Mouse (Mus musculus) layer of hippocampus, postnatal 10 days (tissue): Measurements from ENCODE around the gene Atg4c. TPM values are rescaled to one million over a fixed set of nuclear protein-coding genes. Genes with fewer than 3 reads are reported as not detected.

Experiments used
- DNase-seq, 2 experiments: peaks; one replicate each; pipeline ENCODE4 v3.0.0; 2021; ENCODE audit warnings: low spot score in 2 of 2
- long read RNA-seq: library from polyadenylated mRNA; stranded (forward); transcript quantifications from one replicate; pipeline ENCODE4 v2.0.0, GENCODE M21; 2023
- total RNA-seq, 2 experiments: library from RNA; stranded (reverse); gene quantifications; 2 replicates each; pipeline ENCODE4 v1.2.3; 2021

Atg4c gene
- 10 to 100 TPM; 28.2 to 28.3 TPM for total RNA-seq
- long read RNA-seq, transcript Atg4c-203 (11 exons, 2,792 nt) = minor isoform, 8 of 33 reads
- long read RNA-seq, transcript Atg4c-201 (11 exons, 3,178 nt) = major isoform, 15 of 33 reads
- long read RNA-seq, partial matches to known transcripts = 0 of 33 reads
- long read RNA-seq, other reads (novel, unspliced or antisense) = 10 of 33 reads

DNA sequence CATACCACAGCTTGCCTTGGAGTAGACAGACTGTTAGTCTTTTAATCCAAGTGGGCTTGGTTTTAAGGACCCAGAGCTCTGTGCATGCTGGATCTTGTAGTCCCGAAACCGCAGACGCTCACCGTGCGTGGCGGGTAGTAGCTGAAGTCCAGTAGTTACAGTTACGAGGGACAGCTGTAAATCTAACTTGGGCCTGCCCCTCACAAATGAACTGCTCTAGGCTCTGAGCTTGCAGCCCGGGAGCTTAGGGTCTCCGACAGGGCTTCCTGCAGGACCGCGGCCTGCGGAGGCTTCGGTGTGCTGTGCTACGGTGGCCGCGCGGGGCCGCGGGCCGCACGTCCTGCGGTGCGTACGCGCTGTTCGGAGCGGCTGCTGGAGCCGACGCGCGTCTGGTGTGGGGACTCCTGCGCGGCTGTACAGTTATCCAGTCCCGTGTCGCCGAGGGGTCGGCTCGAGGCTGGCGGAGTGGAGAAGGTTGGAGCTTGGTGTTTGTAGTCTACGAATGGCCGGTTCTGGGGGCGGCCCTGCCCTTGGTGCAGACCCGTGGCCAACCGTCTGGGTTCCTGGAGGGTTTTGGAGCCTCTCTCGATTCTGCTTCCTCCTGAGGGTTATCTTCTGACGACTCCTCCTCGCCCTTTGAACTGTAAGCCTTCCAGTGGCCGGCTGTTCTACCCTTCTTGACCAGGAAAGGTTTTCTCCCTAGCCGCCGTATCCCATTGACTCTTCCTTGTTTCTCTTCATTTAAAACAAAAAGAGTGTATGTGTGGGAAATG, at the start of gene Atg4c:
Atg4c (plus strand) TSS at position 125 of the 773 bp plus-strand sequence.
- DNase-seq = peak; percentile 85 to 89

DNA sequence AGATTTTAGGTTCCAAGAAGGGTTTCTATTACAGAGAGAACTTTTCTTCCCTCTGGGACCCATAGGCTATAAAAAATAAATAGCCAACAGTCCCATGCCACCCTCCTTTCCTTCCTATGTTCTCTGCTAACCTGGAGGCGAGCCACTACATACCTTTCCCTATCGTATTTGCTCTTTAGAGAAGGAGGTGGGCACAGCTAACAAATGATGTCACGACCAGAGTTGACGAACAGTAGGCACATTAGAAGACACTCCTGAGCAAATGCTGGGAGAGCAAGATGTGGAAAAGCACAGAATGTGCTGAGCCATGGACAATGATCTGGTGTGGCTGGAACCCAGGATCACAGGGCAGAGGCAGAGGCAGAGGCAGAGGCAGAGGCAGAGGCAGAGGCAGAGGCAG, 42.3 kb upstream of the Atg4c start:
- DNase-seq = no peak

DNA sequence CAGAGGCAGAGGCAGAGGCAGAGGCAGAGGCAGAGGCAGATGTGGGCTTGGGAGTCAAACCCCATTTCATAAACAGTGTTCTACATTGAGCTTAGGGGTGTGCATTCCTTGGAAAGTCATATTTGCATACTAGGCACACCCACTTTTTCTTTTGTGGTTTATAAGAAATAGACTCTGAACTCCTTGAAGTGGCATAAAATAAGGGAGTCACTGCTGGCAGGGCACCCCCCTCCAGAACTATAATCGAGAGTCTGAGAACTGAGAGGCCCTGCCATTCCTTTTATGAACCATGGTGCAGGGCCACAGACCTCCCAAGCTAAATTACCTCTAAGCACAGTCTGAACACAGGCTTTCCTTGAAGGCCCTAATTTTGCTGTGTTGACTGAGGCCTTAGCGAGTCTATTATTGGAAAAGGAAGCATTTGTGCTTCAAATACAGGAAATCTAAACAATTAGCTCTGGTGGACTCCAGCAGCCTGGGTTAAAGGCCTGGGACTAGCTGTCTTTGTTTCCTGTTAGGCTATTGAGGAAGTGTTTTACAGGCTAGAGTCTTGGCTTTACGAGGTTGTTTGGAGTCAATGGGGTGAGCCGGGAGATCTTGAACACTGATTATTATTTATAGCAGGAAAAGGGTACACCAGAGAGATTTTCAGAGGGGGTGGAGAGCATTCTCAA, 41.7 kb upstream of the Atg4c start:
- DNase-seq = no peak

DNA sequence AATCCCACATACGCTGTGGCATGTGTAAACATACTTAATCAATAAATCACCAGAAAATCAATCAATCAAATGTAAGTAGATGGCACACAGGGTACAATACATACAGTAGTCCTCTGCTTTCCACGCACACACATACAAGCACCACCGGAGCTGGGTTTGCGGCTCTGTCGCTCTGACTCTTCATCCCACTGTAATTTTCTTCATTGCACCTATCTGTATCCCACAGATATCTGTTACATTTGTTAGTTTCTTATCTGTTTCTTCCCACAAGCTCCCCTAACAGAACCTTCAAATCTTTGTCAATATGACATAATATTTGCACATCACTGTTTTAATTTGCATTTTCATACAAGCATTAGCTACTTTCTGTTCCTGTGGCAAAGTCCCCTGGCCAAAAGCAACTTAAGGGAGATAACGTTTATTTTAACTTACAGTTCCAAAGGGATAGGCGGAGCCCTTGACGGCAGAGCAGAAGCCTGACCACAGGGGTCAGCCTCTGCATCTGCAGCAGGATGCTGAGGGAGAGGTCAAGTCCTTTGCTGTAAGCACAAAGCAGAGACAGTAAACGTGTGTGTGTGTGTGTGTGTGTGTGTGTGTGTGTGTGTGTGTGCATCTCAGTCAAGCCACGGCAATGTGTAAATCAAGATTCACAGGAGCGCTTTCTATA, 37.0 kb upstream of the Atg4c start:
- DNase-seq = no peak

DNA sequence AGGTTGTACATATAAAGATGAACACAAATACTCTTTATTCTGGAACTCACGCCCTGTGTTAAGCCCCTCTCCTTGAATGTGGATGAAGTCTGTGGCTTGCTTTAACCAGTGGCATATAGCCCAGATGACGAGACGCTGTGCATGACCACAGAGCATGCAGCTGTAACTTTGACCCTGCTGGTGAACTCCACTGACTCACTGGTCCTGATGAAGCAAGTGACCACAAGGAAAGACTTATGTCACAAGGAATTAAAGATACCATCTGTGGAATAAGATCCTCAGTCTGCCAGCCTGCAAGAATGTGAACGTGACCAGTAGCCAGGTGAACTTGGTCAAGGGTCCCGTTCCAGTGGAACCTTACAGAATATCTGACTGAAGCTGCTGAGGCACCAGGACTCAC, 35.2 kb upstream of the Atg4c start:
- DNase-seq = no peak

DNA sequence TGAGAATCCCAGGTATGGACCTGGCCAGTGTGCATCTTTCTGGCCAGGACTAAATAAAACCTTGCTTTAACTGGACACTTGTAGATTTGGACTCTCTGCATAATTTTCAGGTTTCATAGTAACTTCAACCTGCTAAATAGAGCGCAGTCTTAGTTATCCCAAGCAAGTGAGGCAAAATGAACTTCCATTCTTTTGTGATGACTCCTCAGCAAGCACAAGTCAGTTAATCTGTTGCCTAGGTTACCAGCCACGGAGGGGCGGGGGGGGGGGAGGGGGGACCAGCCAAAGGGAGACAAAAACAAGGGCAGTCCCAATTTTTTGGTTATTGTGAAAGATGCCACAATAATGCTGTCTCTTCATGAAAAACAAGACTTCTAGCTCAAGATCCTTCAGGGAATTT, 33.3 kb upstream of the Atg4c start:
- DNase-seq = no peak

DNA sequence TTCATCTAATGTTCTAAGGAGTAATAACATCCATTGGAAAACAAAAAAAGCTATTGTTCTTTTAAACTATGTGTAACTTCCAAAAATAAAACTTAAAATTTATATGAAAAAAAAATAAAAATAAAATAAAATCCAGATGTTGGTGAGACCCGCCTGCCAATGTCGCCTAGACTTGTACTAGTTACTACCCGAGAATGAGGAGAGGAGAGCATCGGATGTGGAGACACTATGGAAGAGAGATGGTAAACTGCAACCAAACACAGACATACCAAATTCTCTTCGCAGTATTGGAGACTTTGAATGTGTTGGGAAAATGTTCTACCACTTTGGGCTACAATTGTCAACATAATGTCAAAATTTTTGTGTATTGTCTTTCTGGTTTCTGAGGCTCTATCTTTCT, 32.8 kb upstream of the Atg4c start:
- no peak for DNase-seq

DNA sequence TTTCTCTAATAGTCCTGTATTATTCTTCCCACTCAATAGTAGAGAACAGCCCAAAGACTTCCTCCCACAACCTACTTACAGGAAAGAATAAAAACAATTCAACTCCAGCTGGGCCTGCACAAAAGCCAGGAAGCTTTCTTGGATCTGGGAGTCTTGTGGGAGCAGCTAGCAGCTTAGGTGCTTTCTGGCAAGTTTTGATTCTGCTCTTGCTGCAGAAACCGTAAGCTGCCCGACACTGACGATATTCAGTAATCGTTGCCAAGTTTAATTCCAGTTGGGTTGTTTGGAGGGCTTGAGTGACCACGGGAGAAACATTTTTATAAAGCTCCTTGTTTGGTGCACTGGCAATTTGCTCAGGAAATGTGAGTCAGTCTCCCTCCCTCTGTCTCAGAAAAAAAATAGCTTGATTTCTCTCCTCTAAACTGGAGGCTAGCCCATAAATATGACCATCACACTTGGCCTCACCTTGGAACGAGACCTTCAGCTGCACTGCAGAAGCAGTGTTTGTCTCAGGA, 32.2 kb upstream of the Atg4c start:
- no peak for DNase-seq

DNA sequence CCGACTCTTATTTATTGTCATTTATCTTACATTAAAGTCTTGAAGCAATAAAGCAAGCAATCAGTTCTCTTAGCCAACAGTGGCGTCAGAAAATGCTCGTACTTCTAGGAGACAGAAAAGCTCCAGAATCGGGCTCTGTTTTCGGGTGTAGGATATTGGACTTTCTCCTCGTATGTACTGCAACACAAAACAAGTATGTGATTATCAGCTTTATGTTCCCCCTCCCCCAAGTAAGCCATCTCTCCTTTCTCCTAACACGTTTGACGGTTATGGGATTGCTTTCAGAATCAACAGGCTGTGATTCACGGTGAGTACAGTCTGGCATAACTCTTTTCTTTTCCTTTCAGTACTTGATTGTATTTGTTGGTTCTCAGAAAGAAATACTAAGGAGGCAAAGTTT, 30.7 kb upstream of the Atg4c start:
- DNase-seq = no peak

DNA sequence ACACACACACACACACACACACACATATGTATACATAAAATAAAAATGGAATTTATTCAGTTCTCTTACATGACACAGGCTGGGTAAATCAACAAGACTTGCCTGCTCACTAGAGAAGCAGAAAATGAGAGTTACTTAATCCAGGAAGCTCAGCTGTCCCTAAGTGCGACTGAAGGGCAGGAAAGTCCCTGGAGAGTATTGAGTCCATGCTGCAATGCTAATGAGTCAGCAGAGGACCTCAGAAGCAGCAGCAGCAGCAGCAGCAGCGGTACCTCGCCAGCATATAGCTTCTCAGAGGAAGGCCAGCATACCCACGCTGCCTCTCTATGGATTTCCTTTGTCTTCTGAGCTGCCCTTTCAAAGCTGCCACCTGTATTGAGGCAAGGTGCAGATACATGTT, 30.2 kb upstream of the Atg4c start:
- DNase-seq = no peak

DNA sequence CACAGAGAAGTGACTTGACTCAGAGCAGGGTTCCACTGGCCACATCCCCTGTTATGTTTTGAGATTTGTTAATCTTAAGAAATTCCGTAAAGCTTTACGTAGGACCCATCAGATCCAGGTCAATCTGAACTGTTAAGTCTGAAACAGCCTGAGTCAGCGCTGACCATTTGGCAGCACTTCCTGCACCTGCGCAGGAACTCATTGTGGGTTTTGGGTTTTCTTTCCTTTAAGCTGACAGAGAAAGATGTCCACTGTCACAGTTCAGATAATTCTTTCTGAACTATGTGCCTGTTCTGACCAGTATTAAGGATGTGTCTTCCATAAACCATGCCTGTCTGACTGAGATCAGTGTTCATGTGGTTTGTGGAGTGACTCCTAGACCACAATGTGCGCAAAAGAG, 24.9 kb upstream of the Atg4c start:
- DNase-seq = no peak

DNA sequence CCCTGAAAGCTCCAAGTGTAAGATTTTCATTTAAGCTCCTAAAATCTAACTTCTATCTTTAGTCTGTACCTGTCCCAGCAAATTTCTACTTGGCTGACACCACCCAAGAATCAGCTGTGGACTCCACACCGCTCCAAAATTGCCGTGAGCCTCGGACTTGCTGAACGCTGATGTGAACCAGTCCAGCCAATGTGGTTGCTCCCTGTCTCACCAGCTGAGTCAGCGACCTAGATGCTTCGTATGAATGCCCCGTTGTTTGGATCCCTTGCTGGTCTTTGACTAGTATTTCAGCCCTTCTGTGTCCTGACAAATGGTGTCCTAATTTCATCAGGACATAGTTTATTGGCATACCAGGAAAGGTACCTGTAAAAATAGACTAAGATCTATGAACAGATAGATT, 19.5 kb upstream of the Atg4c start:
- no peak for DNase-seq

DNA sequence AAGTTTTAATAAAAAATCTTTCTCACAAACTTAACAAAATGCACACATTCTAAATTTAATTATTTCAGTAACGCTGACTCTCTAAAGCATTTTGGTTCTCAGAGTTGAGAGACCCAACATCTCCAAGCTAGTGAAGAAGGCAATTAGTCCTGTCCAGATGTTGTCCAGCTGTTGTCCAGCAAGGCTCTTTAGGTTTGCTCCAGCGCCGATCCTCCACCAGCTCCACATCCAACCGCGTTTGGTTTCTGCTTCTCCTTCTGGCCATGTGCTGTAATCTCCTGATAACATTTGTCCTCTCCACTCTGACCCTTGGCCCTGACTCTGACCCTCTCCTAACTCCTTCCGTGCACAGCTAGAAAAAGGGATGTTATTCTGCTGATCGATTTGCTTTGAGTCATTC, 16.9 kb upstream of the Atg4c start:
- no peak for DNase-seq

DNA sequence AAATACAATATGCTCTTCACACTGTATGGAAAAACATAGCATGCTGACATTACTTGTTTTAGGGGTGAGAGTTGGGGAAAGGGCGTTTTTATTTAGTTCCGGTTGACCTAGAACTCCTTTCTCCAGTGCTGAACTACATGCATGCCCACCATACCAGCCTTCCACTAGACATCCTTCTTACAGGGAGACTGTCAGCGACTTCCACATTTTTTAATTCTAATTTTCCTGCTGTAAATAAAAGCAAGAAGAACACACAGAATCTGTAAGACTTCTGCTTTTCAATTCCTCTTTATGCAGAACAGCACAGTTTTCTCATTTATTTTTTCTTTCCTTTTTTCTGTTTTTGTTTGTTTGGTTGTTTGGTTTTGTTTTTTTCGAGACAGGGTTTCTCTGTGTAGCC, 16.5 kb upstream of the Atg4c start:
- no peak for DNase-seq

DNA sequence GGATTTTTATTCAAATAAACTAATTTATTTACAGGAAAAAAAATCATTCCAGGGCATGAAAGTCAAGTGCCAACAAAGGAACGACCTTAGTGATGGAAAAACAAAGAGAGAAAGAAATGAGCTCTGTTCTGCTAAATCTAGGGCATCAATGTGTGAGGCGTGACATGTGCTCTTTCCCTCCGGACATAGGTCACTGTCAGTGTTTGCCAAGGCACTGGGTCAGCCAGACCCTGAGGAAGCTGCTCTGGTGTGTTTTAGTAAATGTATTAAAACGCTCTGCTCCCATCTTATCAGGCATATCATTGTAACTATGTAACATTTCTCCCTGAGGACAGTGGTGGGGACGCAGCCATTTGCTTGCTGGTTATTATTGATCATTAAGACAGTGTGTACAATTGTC, 14.9 kb upstream of the Atg4c start:
- no peak for DNase-seq

DNA sequence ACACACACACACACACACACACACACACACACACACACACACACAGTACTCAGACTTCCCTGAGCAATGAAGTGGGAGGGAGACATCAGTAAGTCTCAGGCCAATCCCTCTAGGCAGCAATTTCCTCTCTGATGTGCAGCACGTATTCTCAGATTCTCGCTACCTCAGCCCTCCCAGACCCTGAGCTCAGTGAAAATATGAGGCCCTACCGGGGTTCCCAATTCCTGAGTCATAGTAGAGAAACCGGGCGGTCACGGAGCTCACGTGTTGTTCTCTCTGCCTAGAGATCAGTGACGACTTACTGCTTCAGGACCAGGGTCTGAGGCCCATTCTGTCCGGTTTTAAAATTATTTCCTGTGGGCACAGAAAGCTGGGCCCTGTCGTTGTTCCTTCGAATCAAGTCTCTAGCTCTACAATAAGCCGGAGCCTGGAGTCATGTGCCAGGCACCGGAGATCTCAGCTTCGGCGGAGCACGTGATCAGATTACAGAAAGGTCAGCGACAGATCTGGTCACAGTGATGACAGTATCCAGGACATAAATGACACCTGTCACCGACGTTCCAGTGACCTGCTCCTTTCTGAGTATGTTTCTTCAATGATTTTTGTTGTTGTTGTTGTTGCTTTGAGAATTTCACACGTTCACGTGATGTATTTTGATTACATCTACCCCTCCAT, 14.2 kb upstream of the Atg4c start:
- DNase-seq = no peak

DNA sequence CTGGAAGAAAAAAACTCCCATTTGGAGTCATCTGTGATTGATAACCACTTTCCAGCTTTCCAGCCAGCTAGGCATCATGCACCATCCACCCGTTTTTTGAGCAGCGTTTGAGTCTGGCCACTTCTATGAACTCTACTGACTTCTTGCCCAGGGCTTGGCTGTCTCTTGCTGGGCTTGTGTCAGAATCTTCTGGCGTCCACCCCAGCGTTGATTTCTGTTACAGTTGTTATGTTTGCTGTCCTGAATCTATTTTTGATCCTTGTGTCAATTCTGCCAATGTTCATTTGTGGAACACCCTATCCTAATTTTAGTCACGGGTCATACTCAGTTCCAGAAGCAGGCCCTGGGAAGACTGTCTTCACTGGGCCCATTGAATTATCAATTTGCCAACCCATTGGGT, 12.8 kb upstream of the Atg4c start:
- DNase-seq = no peak

DNA sequence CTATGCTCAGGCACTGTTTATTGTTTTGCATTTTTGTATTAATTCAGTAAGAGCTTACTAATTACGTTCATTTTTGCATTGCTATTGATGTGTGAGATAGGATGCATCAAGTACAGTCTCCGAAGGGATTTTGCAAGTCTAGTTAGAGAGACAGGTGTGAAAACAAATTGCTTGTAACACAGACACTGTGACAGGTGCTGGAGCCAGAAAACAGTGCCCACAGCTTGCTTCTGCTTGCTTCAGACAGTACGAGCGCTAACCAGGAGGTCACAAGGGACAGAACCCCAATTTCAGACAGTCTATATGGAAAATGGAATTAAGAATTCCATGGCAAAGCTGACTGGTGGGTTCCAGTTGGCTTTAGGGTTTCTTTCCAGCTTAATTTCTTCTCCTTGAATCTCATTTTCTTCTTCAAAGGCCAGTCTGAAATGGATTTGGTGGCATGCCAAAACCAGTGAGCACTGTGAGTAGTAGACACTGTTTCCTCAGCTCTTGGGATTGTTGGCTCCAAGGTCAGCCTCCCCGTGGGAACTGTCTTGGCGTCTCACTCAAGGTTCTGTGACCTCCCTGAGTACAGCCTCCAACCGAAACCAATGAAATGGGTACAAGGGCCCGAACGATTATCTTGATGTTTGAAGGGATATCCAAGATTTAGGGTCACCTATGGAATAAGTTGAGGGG, 11.9 kb upstream of the Atg4c start:
- peak in 1 of 2 experiments; percentile 34 for DNase-seq

DNA sequence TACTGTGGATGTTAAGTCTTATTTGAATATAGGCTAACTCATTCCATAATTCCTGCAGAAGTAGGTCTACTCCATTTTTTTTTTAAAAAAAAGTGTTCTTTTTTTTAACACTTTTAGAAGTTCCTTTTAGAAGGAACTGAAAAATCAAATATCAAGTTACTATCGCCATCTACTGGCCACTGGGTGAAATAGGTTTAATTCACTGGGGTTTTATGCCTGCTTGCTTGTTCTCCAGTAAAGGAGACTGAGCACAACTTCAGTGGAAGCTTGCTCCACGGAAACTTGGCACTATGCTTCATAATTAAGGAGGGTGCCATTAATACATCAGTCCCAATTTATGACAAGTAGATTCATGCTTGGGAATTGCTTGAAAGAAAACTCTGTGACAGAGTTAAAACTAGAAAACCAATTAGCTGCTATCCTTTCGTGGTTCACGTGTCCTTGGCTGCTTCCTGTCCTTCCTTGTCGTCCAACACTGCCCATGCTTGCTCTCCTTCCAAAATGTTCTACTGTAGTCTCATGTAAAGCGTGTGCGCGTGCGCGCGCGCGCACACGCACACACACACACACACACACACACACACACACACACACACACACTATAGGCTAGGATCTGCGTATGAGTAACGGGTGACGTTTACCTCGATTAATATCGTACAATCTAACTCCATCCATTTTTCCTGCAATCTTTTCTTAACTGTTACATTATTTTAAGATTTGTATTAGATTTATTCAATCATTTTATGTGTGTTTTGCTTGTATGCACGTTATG, 10.9 kb upstream of the Atg4c start:
- DNase-seq = no peak

DNA sequence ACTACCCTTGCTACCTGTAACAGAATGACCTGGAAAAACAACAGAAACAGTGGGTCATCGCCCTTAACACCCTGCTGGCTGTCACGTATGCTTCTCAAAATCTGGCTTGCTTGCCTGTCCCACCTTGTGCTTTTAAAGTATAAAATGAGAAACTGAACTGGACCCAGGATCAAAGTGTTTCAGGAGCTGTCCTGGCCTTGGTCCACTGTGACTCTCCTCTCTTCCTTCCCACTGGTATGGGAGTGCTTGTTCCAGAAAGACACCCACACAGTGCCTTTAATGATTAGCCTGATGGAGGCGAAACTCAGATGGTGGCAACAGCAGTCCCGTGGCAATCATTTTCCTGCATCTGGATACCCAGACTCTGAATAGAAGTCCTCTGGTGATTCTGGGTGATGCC, 9.1 kb upstream of the Atg4c start:
- DNase-seq = no peak
